Mouse (Mus musculus) cortical plate, adult 2 months (tissue): ENCODE measurements around the gene Arid3c.
"Not testable (repeated sequence)": the region's sequence is repeated elsewhere in the genome, so short reads cannot be mapped to it uniquely, and the experiment has no call there.

ENCODE experiments used
- CTCF ChIP-seq: fragments of 200-500 bp; IDR thresholded peaks from 2 replicates; pipeline ENCODE4 v1.5.1; 2011; ENCODE audit warnings: mild to moderate bottlenecking, control low read depth, low read length; ENCODE audit not compliant: insufficient read depth; ENCODE audit errors: extremely low read depth
- POLR2A ChIP-seq: fragments of 200-500 bp; IDR thresholded peaks from 2 replicates; pipeline ENCODE4 v1.6.1; 2011; ENCODE audit warnings: mild to moderate bottlenecking, low read length, control low read depth; ENCODE audit not compliant: insufficient read depth; ENCODE audit errors: extremely low read depth

GRCm38 (mm10) chr4:41762688-41763114, 31.8 kb upstream of the Arid3c start:
- TF ChIP-seq POLR2A, CTCF: not testable (repeated sequence)
